Mouse (Mus musculus) mouse embryonic stem cell (cell line): Measurements from ENCODE around the gene Ncam2.

Experiments
- in situ Hi-C, 2 experiments: fragments of 300-500 bp; cut with MboI; formaldehyde crosslinking; loops; 1 replicate in 1 of 2; 3 replicates in 1 of 2; pipeline ENCODE4 v1.14.3; 2019 to 2020; ENCODE audit warnings: low sequenced_read_pairs in 2 of 2, low pct_unique_long_range_greater_than_20kb in 1 of 2, mixed read lengths in 1 of 2; ENCODE audit not compliant: unreplicated experiment in 1 of 2

The Ncam2 gene

GRCm38 (mm10) chr16:81200201-81201071, at the start of gene Ncam2:
Gene Ncam2 (plus strand): TSS chr16:81200697.
- in situ Hi-C loops, result no loop called here

- in situ Hi-C loops, result no loop called here
These were observed 29.7 kb upstream of the Ncam2 start for GRCm38 (mm10) chr16:81170828-81171227.

GRCm38 (mm10) chr16:81175302-81175943, 25.1 kb upstream of the Ncam2 start:
- in situ Hi-C loops, result no loop called here

GRCm38 (mm10) chr16:81179801-81180200, 20.7 kb upstream of the Ncam2 start:
- in situ Hi-C loops, result no loop called here

GRCm38 (mm10) chr16:81187579-81188179, 12.8 kb upstream of the Ncam2 start:
- in situ Hi-C loops, result no loop called here

- in situ Hi-C loops, result no loop called here
These were observed 8.9 kb upstream of the Ncam2 start for GRCm38 (mm10) chr16:81191621-81192020.

- in situ Hi-C loops, result no loop called here
These were observed 7.9 kb upstream of the Ncam2 start for GRCm38 (mm10) chr16:81192607-81193006.

- in situ Hi-C loops, result no loop called here
These were observed 1.0 kb upstream of the Ncam2 start for GRCm38 (mm10) chr16:81199467-81199866.

GRCm38 (mm10) chr16:81201471-81201870, 974 bp downstream of the Ncam2 start:
- in situ Hi-C loops, result no loop called here

GRCm38 (mm10) chr16:81201992-81202391, 1.5 kb downstream of the Ncam2 start:
- in situ Hi-C loops, result no loop called here

GRCm38 (mm10) chr16:81202721-81203161, 2.2 kb downstream of the Ncam2 start:
- in situ Hi-C loops, result no loop called here

GRCm38 (mm10) chr16:81204405-81205034, 4.0 kb downstream of the Ncam2 start:
- in situ Hi-C loops, result no loop called here

- in situ Hi-C loops, result no loop called here
These were observed 20.7 kb downstream of the Ncam2 start for GRCm38 (mm10) chr16:81221176-81221575.

GRCm38 (mm10) chr16:81223841-81224240, 23.3 kb downstream of the Ncam2 start:
- in situ Hi-C loops, result no loop called here

- in situ Hi-C loops, result no loop called here
These were observed 23.8 kb downstream of the Ncam2 start for GRCm38 (mm10) chr16:81224253-81224652.

GRCm38 (mm10) chr16:81254875-81255274, 54.4 kb downstream of the Ncam2 start:
- in situ Hi-C loops, result no loop called here

GRCm38 (mm10) chr16:81260429-81260828, 59.9 kb downstream of the Ncam2 start:
- in situ Hi-C loops, result no loop called here

- in situ Hi-C loops, result no loop called here
These were observed 73.3 kb downstream of the Ncam2 start for GRCm38 (mm10) chr16:81273597-81274360.
